Mouse (Mus musculus): Measurements from ENCODE around the gene Rpgrip1l.

- no peak for TF ChIP-seq CTCF (IDR thresholded peaks at IDR 0.05; ENCODE audit: borderline replicate concordance, control insufficient read depth, extremely low read depth, insufficient read depth, low read length, poor library complexity)
- no peak for TF ChIP-seq POLR2A (IDR thresholded peaks at IDR 0.05; ENCODE audit: control insufficient read depth, extremely low read depth, insufficient read depth, low read length, poor library complexity)
These were observed 36.7 kb downstream of the Rpgrip1l start for GRCm38 (mm10) chr8:91276337-91276736.
